Mouse (Mus musculus) cerebellum, adult 2 months (tissue): ENCODE measurements around the gene Muc16.

ENCODE experiments used
- CTCF ChIP-seq: fragments of 200-500 bp; IDR thresholded peaks from 2 replicates; pipeline ENCODE4 v1.5.1; 2011; ENCODE audit warnings: low read depth, mild to moderate bottlenecking, control low read depth, low read length, moderate library complexity, borderline replicate concordance; ENCODE audit not compliant: insufficient read depth
- POLR2A ChIP-seq: fragments of 200-500 bp; IDR thresholded peaks from 2 replicates; pipeline ENCODE4 v1.6.1; 2011; ENCODE audit warnings: low read length, control low read depth, borderline replicate concordance; ENCODE audit not compliant: insufficient read depth

DNA sequence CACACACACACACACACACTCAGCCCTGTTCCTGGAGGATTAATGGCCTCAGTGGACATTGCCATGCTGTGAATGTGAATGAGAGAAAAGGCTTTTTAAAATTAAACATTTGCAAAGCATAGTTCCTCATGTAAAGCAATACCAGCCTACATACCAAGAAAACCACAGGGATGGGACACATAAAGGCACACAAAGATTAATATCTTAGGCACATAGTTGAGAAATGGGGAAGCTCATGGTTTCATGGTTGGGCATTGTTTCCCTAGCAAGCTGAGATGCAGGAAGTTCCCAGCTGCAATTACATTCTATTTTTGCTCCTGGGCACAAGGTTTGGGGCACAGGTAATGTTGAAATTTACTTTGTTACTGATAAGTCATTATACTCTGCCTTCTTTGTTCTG lies 31.3 kb upstream of the Muc16 start:
- TF ChIP-seq CTCF (no peak), POLR2A (no peak)
